Mouse (Mus musculus) CH12.LX (cell line): ENCODE data around the gene Shq1. TPM values are rescaled to one million over a fixed set of nuclear protein-coding genes. Genes with fewer than 3 reads are reported as not detected.

Experiments
- DNase-seq: peaks from one replicate; pipeline ENCODE4 v3.0.0-alpha.2; 2013; ENCODE audit errors: extremely low read depth
- H3K27ac ChIP-seq: 2 replicates; pipeline ENCODE4 v1.5.1; 2012; ENCODE audit warnings: low read depth, mild to moderate bottlenecking, control low read depth, moderate library complexity; ENCODE audit not compliant: insufficient read depth
- H3K27me3 ChIP-seq: replicated peaks from 2 replicates; pipeline ENCODE3; 2012; ENCODE audit warnings: inconsistent platforms
- H3K36me3 ChIP-seq, 2 experiments: replicated peaks in 1 of 2; 2 replicates each; pipeline versions ENCODE3 to v1.6.1; 2012; ENCODE audit warnings: inconsistent platforms in 1 of 2, low read length in 1 of 2, mild to moderate bottlenecking in 1 of 2, mixed read lengths in 1 of 2, moderate library complexity in 1 of 2; ENCODE audit not compliant: control insufficient read depth in 1 of 2, insufficient read depth in 1 of 2
- H3K4me1 ChIP-seq, 2 experiments: 2 replicates each; pipeline ENCODE4 v1.6.1; 2012; ENCODE audit warnings: inconsistent platforms in 1 of 2, moderate library complexity in 1 of 2; ENCODE audit not compliant: insufficient read depth in 2 of 2, control insufficient read depth in 1 of 2
- H3K4me2 ChIP-seq: 2 replicates; pipeline ENCODE4 v1.6.1; 2012; ENCODE audit warnings: low read depth, mild to moderate bottlenecking, control low read depth; ENCODE audit not compliant: poor library complexity, insufficient read depth, severe bottlenecking
- H3K4me3 ChIP-seq, 3 experiments: fragments of 150-350 bp in 1 of 3; sonication (generic) in 1 of 3; replicated peaks in 1 of 3; 2 replicates each; pipeline versions ENCODE3 to v1.5.1; 2011 to 2012; ENCODE audit warnings: low read depth in 2 of 3, low read length in 2 of 3, mild to moderate bottlenecking in 2 of 3, moderate library complexity in 2 of 3, control low read depth in 1 of 3, improper control_type of control experiment in 1 of 3, inconsistent platforms in 1 of 3, mixed read lengths in 1 of 3; ENCODE audit not compliant: poor library complexity in 1 of 3
- H3K79me2 ChIP-seq: replicated peaks from 2 replicates; pipeline ENCODE4 v1.6.1; 2012; ENCODE audit warnings: mild to moderate bottlenecking, moderate library complexity; ENCODE audit not compliant: control insufficient read depth, poor library complexity, insufficient read depth, severe bottlenecking; ENCODE audit errors: extremely low read depth
- H3K9ac ChIP-seq: 2 replicates; pipeline ENCODE4 v1.6.1; 2012; ENCODE audit warnings: low read depth, mild to moderate bottlenecking, control low read depth, moderate library complexity; ENCODE audit not compliant: insufficient read depth
- H3K9me3 ChIP-seq: replicated peaks from 2 replicates; pipeline ENCODE3; 2012; ENCODE audit warnings: low read length, inconsistent platforms, mixed read lengths
- BHLHE40 ChIP-seq: IDR thresholded peaks from 2 replicates; pipeline ENCODE4 v1.6.1; 2011; ENCODE audit warnings: mild to moderate bottlenecking, low read depth, low read length, improper control_type of control experiment
- CHD1 ChIP-seq: IDR thresholded peaks from 2 replicates; pipeline ENCODE4 v1.6.1; 2012; ENCODE audit warnings: low read depth, low read length, improper control_type of control experiment, inconsistent platforms
- CHD2 ChIP-seq: IDR thresholded peaks from 2 replicates; pipeline ENCODE4 v1.6.1; 2011; ENCODE audit warnings: low read length, improper control_type of control experiment
- CTCF ChIP-seq, 2 experiments: IDR thresholded peaks in 1 of 2; conservative IDR thresholded peaks in 1 of 2; 2 replicates each; pipeline ENCODE4 v1.5.1; 2011 to 2012; ENCODE audit warnings: low read depth in 2 of 2, low read length in 2 of 2, improper control_type of control experiment in 1 of 2, inconsistent platforms in 1 of 2, mild to moderate bottlenecking in 1 of 2, moderate library complexity in 1 of 2
- E2F4 ChIP-seq: IDR thresholded peaks from 2 replicates; pipeline ENCODE4 v1.6.1; 2011; ENCODE audit warnings: low read depth, low read length, improper control_type of control experiment; ENCODE audit not compliant: insufficient replicate concordance
- ELF1 ChIP-seq: IDR thresholded peaks from 2 replicates; pipeline ENCODE4 v1.6.1; 2014; ENCODE audit warnings: low read depth, mild to moderate bottlenecking, inconsistent platforms, low read length, improper control_type of control experiment
- EP300 ChIP-seq: IDR thresholded peaks from 2 replicates; pipeline ENCODE4 v1.6.1; 2011; ENCODE audit warnings: low read length, improper control_type of control experiment
- ETS1 ChIP-seq: conservative IDR thresholded peaks from 2 replicates; pipeline ENCODE4 v1.6.1; 2012; ENCODE audit warnings: low read depth, mild to moderate bottlenecking, inconsistent platforms, low read length, improper control_type of control experiment, moderate library complexity
- GABPA ChIP-seq: IDR thresholded peaks from 2 replicates; pipeline ENCODE4 v1.6.1; 2012; ENCODE audit warnings: low read depth, low read length, improper control_type of control experiment, inconsistent platforms; ENCODE audit not compliant: insufficient replicate concordance
- HCFC1 ChIP-seq: IDR thresholded peaks from 2 replicates; pipeline ENCODE4 v1.6.1; 2012; ENCODE audit warnings: low read depth, mild to moderate bottlenecking, inconsistent platforms, low read length, improper control_type of control experiment
- JUN ChIP-seq: IDR thresholded peaks from 2 replicates; pipeline ENCODE4 v1.6.1; 2011; ENCODE audit warnings: low read depth, mild to moderate bottlenecking, low read length, improper control_type of control experiment, moderate library complexity; ENCODE audit not compliant: insufficient read depth
- MAFK ChIP-seq: IDR thresholded peaks from 2 replicates; pipeline ENCODE4 v1.6.1; 2011; ENCODE audit warnings: low read length, improper control_type of control experiment; ENCODE audit not compliant: insufficient replicate concordance
- MAX ChIP-seq: IDR thresholded peaks from 2 replicates; pipeline ENCODE4 v1.6.1; 2011; ENCODE audit warnings: low read length, improper control_type of control experiment
- MXI1 ChIP-seq: IDR thresholded peaks from 2 replicates; pipeline ENCODE4 v1.6.1; 2011; ENCODE audit warnings: mild to moderate bottlenecking, low read depth, low read length, improper control_type of control experiment
- MYC ChIP-seq: IDR thresholded peaks from 2 replicates; pipeline ENCODE4 v1.6.1; 2011; ENCODE audit warnings: low read depth, mild to moderate bottlenecking, improper control_type of control experiment, low read length
- PAX5 ChIP-seq: IDR thresholded peaks from 2 replicates; pipeline ENCODE4 v1.6.1; 2012; ENCODE audit warnings: low read length, inconsistent platforms, mixed read lengths
- POLR2A ChIP-seq: IDR thresholded peaks from 2 replicates; pipeline ENCODE4 v1.6.1; 2011; ENCODE audit warnings: low read depth, mild to moderate bottlenecking, improper control_type of control experiment, low read length
- POLR2AphosphoS2 ChIP-seq: IDR thresholded peaks from 2 replicates; pipeline ENCODE4 v1.6.1; 2011; ENCODE audit warnings: low read depth, low read length, improper control_type of control experiment
- RAD21 ChIP-seq: IDR thresholded peaks from 2 replicates; pipeline ENCODE4 v1.6.1; 2011; ENCODE audit warnings: low read depth, mild to moderate bottlenecking, low read length, improper control_type of control experiment, moderate library complexity
- RCOR1 ChIP-seq: conservative IDR thresholded peaks from 2 replicates; pipeline ENCODE4 v1.6.1; 2012; ENCODE audit warnings: low read depth, mild to moderate bottlenecking, inconsistent platforms, low read length, improper control_type of control experiment
- SIN3A ChIP-seq: IDR thresholded peaks from 2 replicates; pipeline ENCODE4 v1.6.1; 2012; ENCODE audit warnings: low read length, improper control_type of control experiment, inconsistent platforms
- SMC3 ChIP-seq: IDR thresholded peaks from 2 replicates; pipeline ENCODE4 v1.6.1; 2011; ENCODE audit warnings: low read depth, low read length, improper control_type of control experiment
- UBTF ChIP-seq: IDR thresholded peaks from 2 replicates; pipeline ENCODE4 v1.6.1; 2012; ENCODE audit warnings: low read depth, mild to moderate bottlenecking, inconsistent platforms, low read length, improper control_type of control experiment, moderate library complexity
- USF1 ChIP-seq: IDR thresholded peaks from 2 replicates; pipeline ENCODE4 v1.6.1; 2014; ENCODE audit warnings: low read depth, mild to moderate bottlenecking, inconsistent platforms, low read length, improper control_type of control experiment
- USF2 ChIP-seq: conservative IDR thresholded peaks from 2 replicates; pipeline ENCODE4 v1.6.1; 2011; ENCODE audit warnings: low read depth, low read length, improper control_type of control experiment
- ZC3H11A ChIP-seq: IDR thresholded peaks from 2 replicates; pipeline ENCODE4 v1.6.1; 2012; ENCODE audit warnings: low read depth, mild to moderate bottlenecking, inconsistent platforms, low read length, improper control_type of control experiment
- ZKSCAN1 ChIP-seq: IDR thresholded peaks from 2 replicates; pipeline ENCODE4 v1.6.1; 2012; ENCODE audit warnings: low read depth, inconsistent platforms, low read length, improper control_type of control experiment, borderline replicate concordance
- ZMIZ1 ChIP-seq: IDR thresholded peaks from 2 replicates; pipeline ENCODE4 v1.6.1; 2012; ENCODE audit warnings: low read depth, mild to moderate bottlenecking, inconsistent platforms, low read length, improper control_type of control experiment
- ZNF384 ChIP-seq: IDR thresholded peaks from 2 replicates; pipeline ENCODE4 v1.6.1; 2012; ENCODE audit warnings: low read depth, low read length, improper control_type of control experiment, inconsistent platforms
- dilution Hi-C: fragments of 300-500 bp; cut with MboI; formaldehyde crosslinking; loops from 2 replicates; pipeline ENCODE4 v1.14.3; 2020; ENCODE audit warnings: low sequenced_read_pairs; ENCODE audit not compliant: extremely low pct_unique_long_range_greater_than_20kb, extremely low pct_ligation_motif_present
- in situ Hi-C: fragments of 300-500 bp; cut with MboI; formaldehyde crosslinking; loops from 3 replicates; pipeline ENCODE4 v1.14.3; 2019; ENCODE audit warnings: low sequenced_read_pairs, low pct_ligation_motif_present, low pct_unique_long_range_greater_than_20kb, mixed read lengths
- polyA plus RNA-seq: library from polyadenylated mRNA; unstranded; fragments of >175 nt; gene quantifications from 2 replicates; pipeline ENCODE4 v1.2.1, GENCODE M21; 2012; ENCODE audit warnings: low read depth; ENCODE audit not compliant: insufficient read length
- total RNA-seq, 2 experiments: library from RNA; depleted of rRNA; stranded (reverse); fragments of 300-350 nt in 1 of 2; fragments of >200 nt in 1 of 2; gene quantifications; 2 replicates each; pipeline ENCODE4 v1.2.3; 2012 to 2014

Shq1 gene
- total and polyA plus RNA-seq, 3 experiments, result 26.6 to 32.3 (median 32.3) TPM

DNA sequence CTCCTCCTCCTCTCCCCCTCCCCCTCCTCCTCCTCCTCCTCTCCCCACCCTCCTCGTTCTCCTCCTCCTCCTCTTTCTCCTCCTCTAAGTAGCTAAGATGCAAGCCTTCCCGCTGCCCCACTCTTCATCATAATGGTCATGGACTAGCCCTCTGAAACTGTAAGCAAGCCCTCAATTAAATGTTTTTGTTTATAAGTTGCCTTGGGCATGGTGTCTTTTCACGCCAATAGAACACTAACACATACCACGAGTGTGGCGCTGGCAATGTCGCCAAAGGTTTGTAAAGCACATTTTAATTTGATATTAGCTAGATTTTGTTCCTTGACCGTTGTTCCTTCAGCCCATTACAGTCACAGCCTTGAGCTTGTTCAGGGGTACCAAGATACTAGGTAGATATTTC lies 5.5 kb upstream of the Shq1 start:
- peaks cover 2 to 3% of the 10 kb centered on the region in 2 experiments; a peak in 2 of 4 replicates for H3K4me1 ChIP-seq
- H3K79me2 ChIP-seq, result no peaks in the 10 kb centered on the region
- dilution Hi-C loops, result no loop called here
- no peak overlapping the region for H3K4me3 ChIP-seq
- H3K27ac ChIP-seq, result no peak overlapping the region
- no peak overlapping the region for H3K4me2 ChIP-seq
- no peaks in the 10 kb centered on the region for H3K9me3 ChIP-seq
- TF ChIP-seq ZKSCAN1 (no peak), HCFC1 (no peak), MAX (no peak), POLR2A (no peak), GABPA (no peak), MYC (no peak), ZMIZ1 (no peak), SIN3A (no peak), PAX5 (no peak)
- in situ Hi-C loops, result no loop called here
- H3K27me3 ChIP-seq, result no peaks in the 10 kb centered on the region
- no peak for DNase-seq
- no peak overlapping the region for H3K9ac ChIP-seq
- no peaks in the 10 kb centered on the region for H3K36me3 ChIP-seq

DNA sequence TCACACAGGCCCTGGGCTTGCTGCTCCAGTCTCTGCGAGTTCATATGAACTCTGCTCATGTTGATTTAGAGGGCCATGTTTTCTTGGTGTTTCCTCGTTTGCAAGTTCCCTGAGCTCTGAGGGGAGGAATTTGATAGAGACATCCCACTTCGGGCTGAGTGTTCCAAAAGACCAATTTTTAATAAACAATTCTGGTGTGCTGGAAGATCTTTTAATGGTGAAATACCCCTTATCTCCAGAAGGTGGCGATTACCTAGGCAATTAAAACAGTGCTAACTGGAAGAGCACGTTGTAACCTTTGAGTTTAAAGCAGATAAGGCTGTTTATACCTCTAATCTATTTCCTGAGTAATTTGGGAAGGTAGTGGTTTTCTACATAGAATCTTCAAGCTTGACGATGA lies 4.0 kb upstream of the Shq1 start:
- H3K4me1 ChIP-seq, result peaks cover 3 to 6% of the 10 kb centered on the region in 2 experiments; a peak in 2 of 4 replicates
- dilution Hi-C loops (no loop called here), in situ Hi-C loops (no loop called here)
- H3K4me2 ChIP-seq, result no peak overlapping the region
- 0 out of 2 replicates have a peak, but pooled peaks cover 3% of the 10 kb centered on the region for H3K79me2 ChIP-seq
- no peak overlapping the region for H3K9ac ChIP-seq
- no peaks in the 10 kb centered on the region for H3K9me3 ChIP-seq
- peak; percentile 60 for DNase-seq
- no peak overlapping the region for H3K4me3 ChIP-seq
- H3K27ac ChIP-seq, result no peak overlapping the region
- TF ChIP-seq ZC3H11A, result peak; percentile 42; the same call in 1 of the 2 replicates
- peak; percentile 46 to 82 for TF ChIP-seq CTCF (conservative IDR thresholded peaks at IDR 0.05 in 1 of 2, IDR thresholded peaks at IDR 0.05 in 1 of 2; ENCODE audit: low read depth in 2 of 2, low read length in 2 of 2)
- TF ChIP-seq RCOR1, result no peak
- no peak for TF ChIP-seq EP300
- TF ChIP-seq MXI1, result no peak
- peak; percentile 88 for TF ChIP-seq MYC
- TF ChIP-seq BHLHE40, result no peak
- no peak for TF ChIP-seq MAX
- no peak for TF ChIP-seq MAFK
- TF ChIP-seq CHD1, result no peak
- TF ChIP-seq USF1, result no peak
- no peak for TF ChIP-seq HCFC1
- no peak for TF ChIP-seq JUN
- no peak for TF ChIP-seq ZKSCAN1
- no peak for TF ChIP-seq POLR2AphosphoS2
- TF ChIP-seq POLR2A, result no peak
- TF ChIP-seq SMC3, result peak; percentile 93
- TF ChIP-seq UBTF, result no peak
- TF ChIP-seq USF2, result no peak
- no peak for TF ChIP-seq E2F4
- no peak for TF ChIP-seq SIN3A
- TF ChIP-seq RAD21, result peak; percentile 68
- TF ChIP-seq GABPA, result no peak
- no peak for TF ChIP-seq ZMIZ1
- no peak for TF ChIP-seq CHD2
- no peak for TF ChIP-seq ZNF384
- TF ChIP-seq ETS1, result no peak
- no peak for TF ChIP-seq ELF1
- no peak for TF ChIP-seq PAX5
- H3K36me3 ChIP-seq, result no peaks in the 10 kb centered on the region
- no peaks in the 10 kb centered on the region for H3K27me3 ChIP-seq
